Mouse (Mus musculus) stomach, postnatal 0 days (tissue): ENCODE data around the gene Gm36210. TPM values are rescaled to one million over a fixed set of nuclear protein-coding genes. Genes with fewer than 3 reads are reported as not detected.
A peak's percentile ranks its signal among the peaks of the same experiment; 100 is the strongest.

ENCODE experiments used
- ATAC-seq: fragments of 200-750 bp; cut with Nextera tagmentation; 2 replicates; pipeline ENCODE4 v1.8.0; 2017; ENCODE audit not compliant: low FRiP score, low TSS enrichment
- DNase-seq: peaks from one replicate; pipeline ENCODE4 v3.0.0-alpha.2; 2016; ENCODE audit warnings: low spot score
- H3K27ac ChIP-seq: fragments of 300-500 bp; sonication (generic); replicated peaks from 2 replicates; pipeline ENCODE4 v1.5.1; 2014; ENCODE audit warnings: mild to moderate bottlenecking, control low read depth
- H3K27me3 ChIP-seq: fragments of 300-500 bp; sonication (generic); 2 replicates; pipeline ENCODE4 v1.6.1; 2014; ENCODE audit warnings: low read length; ENCODE audit not compliant: control insufficient read depth, insufficient read depth
- H3K36me3 ChIP-seq: fragments of 300-500 bp; sonication (generic); 2 replicates; pipeline ENCODE4 v1.6.1; 2014; ENCODE audit warnings: low read length, mixed read lengths; ENCODE audit not compliant: control insufficient read depth, insufficient read depth
- H3K4me1 ChIP-seq: fragments of 300-500 bp; sonication (generic); replicated peaks from 2 replicates; pipeline ENCODE4 v1.6.1; 2014; ENCODE audit warnings: antibody characterized with exemption; ENCODE audit not compliant: control insufficient read depth, insufficient read depth
- H3K4me2 ChIP-seq: fragments of 300-500 bp; sonication (generic); replicated peaks from 2 replicates; pipeline ENCODE4 v1.6.1; 2014; ENCODE audit warnings: low read depth, mild to moderate bottlenecking, control low read depth, moderate library complexity
- H3K4me3 ChIP-seq: fragments of 300-500 bp; sonication (generic); 2 replicates; pipeline ENCODE4 v1.5.1; 2014; ENCODE audit warnings: low read depth, low read length, control low read depth
- H3K9ac ChIP-seq: fragments of 300-500 bp; sonication (generic); 2 replicates; pipeline ENCODE4 v1.6.1; 2014; ENCODE audit warnings: mild to moderate bottlenecking, low read length, control low read depth, mixed read lengths
- H3K9me3 ChIP-seq: fragments of 300-500 bp; sonication (generic); 2 replicates; pipeline ENCODE4 v1.6.1; 2016; ENCODE audit warnings: low read length; ENCODE audit not compliant: control insufficient read depth
- CTCF ChIP-seq: IDR thresholded peaks from 2 replicates; pipeline ENCODE4 v1.5.1; 2016; ENCODE audit warnings: antibody characterized with exemption, low read depth, mild to moderate bottlenecking, moderate library complexity
- EP300 ChIP-seq: optimal IDR thresholded peaks from 2 replicates; pipeline ENCODE3; 2016; ENCODE audit warnings: antibody characterized with exemption
- WGBS: fragments of 180-500 bp; shearing (Covaris S2); extraction: QIAGEN DNeasy Blood & Tissue Kit; methylation state at CpG from one replicate; pipeline ENCODE4 v1.1.7; 2014; 5-methylcytosine and 5-hydroxymethylcytosine counted together
- polyA plus RNA-seq: library from polyadenylated mRNA; unstranded; fragments of >200 nt; fragmentation: Nextera tagmentation; extraction: Ambion mirVana; gene quantifications from 2 replicates; pipeline ENCODE4 v1.2.1, GENCODE M21; 2015

The Gm36210 gene
- polyA plus RNA-seq, 1 experiment from 2014 or later: not detected

DNA sequence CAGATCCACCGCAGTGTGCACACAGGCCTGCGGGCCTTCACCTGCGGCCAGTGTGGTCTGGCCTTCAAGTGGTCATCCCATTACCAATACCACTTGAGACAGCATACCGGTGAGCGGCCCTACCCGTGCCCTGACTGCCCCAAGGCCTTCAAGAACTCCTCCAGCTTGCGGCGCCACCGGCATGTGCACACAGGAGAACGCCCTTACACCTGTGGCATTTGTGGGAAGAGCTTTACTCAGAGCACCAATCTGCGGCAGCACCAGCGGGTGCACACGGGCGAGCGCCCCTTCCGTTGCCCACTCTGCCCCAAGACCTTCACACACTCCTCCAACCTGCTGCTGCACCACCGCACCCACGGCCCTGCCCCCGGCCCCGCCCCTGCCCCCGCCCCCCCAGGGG is 12.8 kb upstream of the Gm36210 start:
- peaks cover 6% of the 10 kb centered on the region for H3K4me1 ChIP-seq
- DNase-seq: no peak

DNA sequence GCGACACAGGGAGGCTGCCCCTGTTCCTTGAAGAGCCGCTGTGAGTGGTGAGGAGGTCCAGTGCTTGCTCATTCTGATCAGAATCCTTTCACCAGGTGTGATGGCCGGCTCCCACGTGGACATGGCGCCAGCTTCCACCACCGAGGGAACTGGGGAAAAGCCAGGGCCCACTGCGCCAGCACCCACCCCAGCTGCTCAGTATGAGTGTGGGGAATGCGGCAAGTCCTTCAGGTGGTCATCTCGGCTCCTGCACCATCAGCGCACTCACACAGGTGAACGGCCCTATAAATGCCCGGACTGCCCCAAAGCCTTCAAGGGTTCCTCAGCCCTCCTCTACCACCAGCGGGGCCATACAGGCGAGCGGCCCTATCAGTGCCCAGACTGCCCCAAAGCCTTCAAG is 12.4 kb upstream of the Gm36210 start:
- ATAC-seq (no peak), DNase-seq (no peak)
- H3K4me1 ChIP-seq: peaks cover 5% of the 10 kb centered on the region
- H3K4me2 ChIP-seq: no peak overlapping the region
- peaks cover 15% of the 10 kb centered on the region for H3K36me3 ChIP-seq
- H3K27me3 ChIP-seq: no peaks in the 10 kb centered on the region
- no peak for TF ChIP-seq CTCF
- TF ChIP-seq EP300: no peak
- WGBS: 93% methylated on average over 15 of the region's 15 CpGs
- H3K9ac ChIP-seq: no peak overlapping the region
- no peaks in the 10 kb centered on the region for H3K9me3 ChIP-seq
- H3K27ac ChIP-seq: no peak overlapping the region
- H3K4me3 ChIP-seq: no peak overlapping the region

More for the DNA sequence above, 12.8 kb upstream of the Gm36210 start:
- H3K36me3 ChIP-seq: peaks cover 15% of the 10 kb centered on the region
- no peak overlapping the region for H3K27ac ChIP-seq
- no peak for TF ChIP-seq CTCF
- no peak for TF ChIP-seq EP300
- no peak for ATAC-seq
- 83% methylated on average over 21 of the region's 21 CpGs for WGBS
- no peaks in the 10 kb centered on the region for H3K27me3 ChIP-seq
- no peak overlapping the region for H3K9ac ChIP-seq
- H3K9me3 ChIP-seq: no peaks in the 10 kb centered on the region
- H3K4me3 ChIP-seq: no peak overlapping the region
- H3K4me2 ChIP-seq: no peak overlapping the region

DNA sequence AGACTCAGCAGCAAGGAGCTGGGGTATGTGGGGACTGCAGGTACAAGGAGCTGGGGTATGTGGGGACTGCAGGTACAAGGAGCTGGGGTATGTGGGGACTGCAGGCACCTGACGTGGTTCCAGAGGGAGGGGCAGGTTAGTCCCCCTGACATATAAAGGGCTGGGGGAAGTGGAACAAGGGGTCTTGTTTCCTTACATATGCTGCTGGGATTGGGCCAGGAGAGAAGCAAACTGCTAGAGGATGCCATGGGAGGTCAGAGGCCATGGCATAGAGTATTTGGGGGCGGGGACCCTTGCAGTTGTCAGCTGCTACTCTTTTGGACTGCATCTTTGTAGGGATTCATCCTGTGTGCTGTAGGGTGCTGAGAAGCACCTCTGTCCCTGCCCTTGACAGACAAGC is 11.2 kb upstream of the Gm36210 start:
- ATAC-seq (no peak), DNase-seq (no peak)
- TF ChIP-seq CTCF (no peak), EP300 (no peak)
- Histone ChIP-seq H3K4me2 (no peak overlapping the region), H3K4me3 (no peak overlapping the region), H3K27me3 (no peaks in the 10 kb centered on the region), H3K9me3 (no peaks in the 10 kb centered on the region), H3K9ac (no peak overlapping the region), H3K27ac (no peak overlapping the region), H3K4me1 (no peaks in the 10 kb centered on the region; the same call in 1 of the 2 replicates), H3K36me3 (peaks cover 15% of the 10 kb centered on the region)
- WGBS: 89% methylated on average over 2 of the region's 2 CpGs

DNA sequence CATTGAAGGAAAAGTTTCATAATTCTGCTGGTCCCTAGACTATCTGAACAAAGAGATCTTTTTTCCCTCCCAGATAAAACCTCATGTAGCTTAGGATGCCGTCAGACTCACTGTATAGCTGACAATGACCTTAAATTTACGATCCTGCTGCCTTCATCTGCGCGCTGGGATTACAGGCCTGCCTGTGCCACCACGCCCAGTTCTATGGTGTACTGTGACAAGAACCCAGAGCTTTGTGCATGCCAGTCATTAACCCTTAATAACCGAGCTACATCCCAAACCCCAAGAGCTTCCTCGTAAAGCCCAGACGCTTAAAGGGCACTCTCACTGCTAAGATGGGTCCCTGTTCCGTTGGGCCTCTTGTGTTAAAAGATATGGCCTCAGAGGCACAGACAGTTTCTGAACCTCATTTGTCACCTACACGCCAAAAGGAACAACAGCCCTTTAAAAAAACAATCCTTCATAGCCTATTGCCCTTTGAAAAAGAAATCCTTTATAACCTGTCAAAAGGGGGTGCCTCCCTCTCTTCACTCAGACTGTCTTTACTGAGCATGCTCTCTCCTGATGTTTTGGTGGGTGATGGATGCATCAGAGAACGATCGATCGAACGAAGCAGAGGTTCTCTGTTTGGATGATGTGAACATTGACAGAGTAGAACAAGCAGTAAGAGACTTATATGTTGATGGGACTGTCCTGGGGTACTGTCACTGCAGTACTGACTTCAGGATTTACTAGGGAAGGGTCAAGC is 9.5 kb upstream of the Gm36210 start:
- no peak for DNase-seq
- 8% methylated on average over 14 of the region's 14 CpGs for WGBS

DNA sequence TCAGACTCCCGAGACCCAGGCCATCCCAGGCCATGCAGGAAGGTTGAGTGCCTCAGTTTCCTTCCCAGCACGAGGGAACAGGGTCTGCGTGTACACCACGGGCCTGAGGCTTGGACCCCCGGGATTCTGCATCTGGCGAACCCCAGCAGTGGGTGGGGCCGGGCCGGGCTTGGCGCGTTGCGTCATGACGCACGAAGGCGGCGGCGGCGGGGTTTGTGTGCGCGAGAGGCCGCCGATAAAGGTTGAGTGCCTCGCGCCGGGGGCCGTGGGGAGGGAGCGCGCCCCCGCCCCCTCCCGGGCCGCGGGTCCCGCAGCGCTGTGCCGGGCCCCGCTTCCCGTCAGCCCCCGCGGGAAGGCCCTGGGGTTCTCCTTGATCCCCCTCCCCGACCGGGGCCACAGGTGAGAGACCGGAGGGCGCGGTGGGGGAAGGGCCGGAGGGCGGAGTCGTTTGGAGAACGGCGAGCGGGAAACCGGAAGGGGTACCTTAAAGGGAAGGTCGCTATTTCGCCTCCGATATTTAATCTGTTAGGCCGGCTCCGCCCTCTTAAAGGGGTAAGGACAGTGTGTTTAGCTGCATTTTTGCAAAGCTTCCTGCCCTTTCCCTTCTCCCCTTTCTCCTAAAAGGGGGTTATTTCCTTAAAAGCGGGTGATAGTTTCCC is 8.8 kb upstream of the Gm36210 start, which contains the start of gene Zfp628:
TSS of gene Zfp628 (plus strand) at position 211 of the 659 bp plus-strand sequence.
- Histone ChIP-seq H3K9ac (peak within 1 kb of the TSS; percentile 86), H3K4me3 (peak within 1 kb of the TSS; percentile 72), H3K27ac (peak within 1 kb of the TSS; percentile 98), H3K4me1 (no peaks in the 10 kb centered on the region; the same call in 1 of the 2 replicates), H3K36me3 (peaks cover 8% of the 10 kb centered on the region), H3K9me3 (no peaks in the 10 kb centered on the region), H3K27me3 (no peaks in the 10 kb centered on the region), H3K4me2 (peak within 1 kb of the TSS; percentile 70)
- no peak for TF ChIP-seq CTCF
- DNase-seq (peak; percentile 94), ATAC-seq (peak; percentile 90)
- under 1% methylated on average over 40 of the region's 56 CpGs for WGBS

More for the DNA sequence above, 9.5 kb upstream of the Gm36210 start:
- no peak for TF ChIP-seq EP300
- H3K9me3 ChIP-seq: no peaks in the 10 kb centered on the region
- ATAC-seq: peak; percentile 50; the same call in 1 of the 2 replicates
- no peaks in the 10 kb centered on the region for H3K27me3 ChIP-seq
- H3K36me3 ChIP-seq: peaks cover 14% of the 10 kb centered on the region
- peak overlapping the region; percentile 72 for H3K4me3 ChIP-seq
- peak overlapping the region; percentile 86 for H3K9ac ChIP-seq
- H3K27ac ChIP-seq: peak overlapping the region; percentile 98
- no peaks in the 10 kb centered on the region; the same call in 1 of the 2 replicates for H3K4me1 ChIP-seq
- peak overlapping the region; percentile 70 for H3K4me2 ChIP-seq

DNA sequence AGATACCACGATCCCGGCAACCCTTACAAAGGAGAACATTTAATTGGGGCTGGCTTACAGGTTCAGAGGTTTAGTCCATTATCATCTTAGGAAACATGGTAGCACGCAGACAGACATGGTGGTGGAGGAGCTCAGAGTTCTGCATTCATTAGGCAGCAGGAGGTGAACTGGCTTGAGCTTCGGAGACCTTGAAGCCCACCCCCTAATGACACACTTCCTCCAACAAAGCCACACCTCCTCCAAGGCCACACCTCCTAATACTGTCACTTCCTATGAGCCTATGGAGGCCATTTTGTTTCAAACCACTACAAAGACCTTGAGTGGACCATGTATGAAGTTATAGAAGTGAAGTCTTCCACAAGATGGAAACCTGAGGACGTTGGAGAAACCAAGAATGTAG is 5.9 kb upstream of the Gm36210 start:
- 64% methylated on average over 5 of the region's 5 CpGs for WGBS

More for the DNA sequence above, 5.9 kb upstream of the Gm36210 start:
- Histone ChIP-seq H3K9me3 (no peaks in the 10 kb centered on the region), H3K4me3 (no peak overlapping the region), H3K36me3 (no peaks in the 10 kb centered on the region), H3K4me1 (no peaks in the 10 kb centered on the region; the same call in 1 of the 2 replicates), H3K27me3 (no peaks in the 10 kb centered on the region), H3K27ac (no peak overlapping the region), H3K4me2 (no peak overlapping the region), H3K9ac (no peak overlapping the region)
- no peak for ATAC-seq
- TF ChIP-seq EP300 (no peak), CTCF (no peak)
- no peak for DNase-seq
